Mouse (Mus musculus): ENCODE measurements around the gene Rab3b. TPM values are rescaled to one million over a fixed set of nuclear protein-coding genes. Genes with fewer than 3 reads are reported as not detected.

Rab3b gene
- total RNA-seq, 1 experiment, result 5.1 TPM

GRCm38 (mm10) chr4:108971054-108971453 is 92.2 kb downstream of the Rab3b start:
- Histone ChIP-seq H3K36me3 (ENCODE audit: control insufficient read depth, insufficient read depth, low read length, poor library complexity, severe bottlenecking) (no peaks in the 10 kb centered on the region), H3K27ac (ENCODE audit: insufficient read depth, low read depth, low read length, poor library complexity, severe bottlenecking) (no peak overlapping the region), H3K9ac (ENCODE audit: insufficient read depth, low read depth, low read length, poor library complexity, severe bottlenecking) (no peak overlapping the region), H3K4me1 (ENCODE audit: control insufficient read depth in 2 of 2, insufficient read depth in 2 of 2, low read length in 2 of 2, poor library complexity in 1 of 2) (no peaks in the 10 kb centered on the region), H3K9me3 (ENCODE audit: control insufficient read depth, insufficient read depth, low read depth, low read length) (no peaks in the 10 kb centered on the region), H3K4me3 (ENCODE audit: insufficient read depth in 1 of 2, low read depth in 1 of 2, low read length in 2 of 2, poor library complexity in 1 of 2, severe bottlenecking in 1 of 2) (no peak overlapping the region)
- TF ChIP-seq CHD2 (IDR thresholded peaks at IDR 0.05; ENCODE audit: low read depth, low read length) (no peak), ZC3H11A (IDR thresholded peaks at IDR 0.05; ENCODE audit: borderline replicate concordance, low read depth, low read length) (no peak), HCFC1 (IDR thresholded peaks at IDR 0.05; ENCODE audit: borderline replicate concordance, insufficient read depth, low read length) (no peak), MAFK (IDR thresholded peaks at IDR 0.05; ENCODE audit: insufficient read depth, low read depth, low read length) (no peak), ZNF384 (IDR thresholded peaks at IDR 0.05; ENCODE audit: low read depth, low read length) (no peak)
- DNase-seq (ENCODE audit: low read depth, low spot score), result no peak
- in situ Hi-C loops (cut with MboI; ENCODE audit: low sequenced_read_pairs in 2 of 2, unreplicated experiment in 2 of 2), result loop anchor here in 1 of 2 experiments (10.0 kb wide), 1 partner anchor 96 kb away; the partner anchor contains the start of gene Rab3b

GRCm38 (mm10) chr4:108976458-108977071 is 97.7 kb downstream of the Rab3b start:
- Histone ChIP-seq H3K27ac (ENCODE audit: insufficient read depth, low read depth, low read length, poor library complexity, severe bottlenecking) (no peak overlapping the region), H3K4me1 (ENCODE audit: control insufficient read depth in 2 of 2, insufficient read depth in 2 of 2, low read length in 2 of 2, poor library complexity in 1 of 2) (no peaks in the 10 kb centered on the region), H3K4me3 (ENCODE audit: insufficient read depth in 1 of 2, low read depth in 1 of 2, low read length in 2 of 2, poor library complexity in 1 of 2, severe bottlenecking in 1 of 2) (no peak overlapping the region), H3K36me3 (ENCODE audit: control insufficient read depth, insufficient read depth, low read length, poor library complexity, severe bottlenecking) (no peaks in the 10 kb centered on the region), H3K9ac (ENCODE audit: insufficient read depth, low read depth, low read length, poor library complexity, severe bottlenecking) (no peak overlapping the region), H3K9me3 (ENCODE audit: control insufficient read depth, insufficient read depth, low read depth, low read length) (no peaks in the 10 kb centered on the region)
- TF ChIP-seq CHD2 (IDR thresholded peaks at IDR 0.05; ENCODE audit: low read depth, low read length) (no peak), ZC3H11A (IDR thresholded peaks at IDR 0.05; ENCODE audit: borderline replicate concordance, low read depth, low read length) (peak; percentile 76; the same call in 1 of the 2 replicates)
- in situ Hi-C loops (cut with MboI; ENCODE audit: low sequenced_read_pairs in 2 of 2, unreplicated experiment in 2 of 2), result loop anchor here in 1 of 2 experiments (10.0 kb wide), 1 partner anchor 102 kb away; the partner anchor contains the start of gene Rab3b
- DNase-seq (ENCODE audit: low read depth, low spot score), result peak; percentile 40

GRCm38 (mm10) chr4:108986833-108987472 is 108.1 kb downstream of the Rab3b start:
- no peaks in the 10 kb centered on the region for H3K9me3 ChIP-seq (ENCODE audit: control insufficient read depth, insufficient read depth, low read depth, low read length)
- peaks cover 5 to 19% of the 10 kb centered on the region in 2 experiments; a peak in 2 of 4 replicates for H3K4me1 ChIP-seq (ENCODE audit: control insufficient read depth in 2 of 2, insufficient read depth in 2 of 2, low read length in 2 of 2, poor library complexity in 1 of 2)
- in situ Hi-C loops (cut with MboI; ENCODE audit: low sequenced_read_pairs in 2 of 2, unreplicated experiment in 2 of 2), result no loop called here
- TF ChIP-seq MAFK (IDR thresholded peaks at IDR 0.05; ENCODE audit: insufficient read depth, low read depth, low read length) (0 out of 2 replicates have a peak, but pooled peaks have one; percentile 37), HCFC1 (IDR thresholded peaks at IDR 0.05; ENCODE audit: borderline replicate concordance, insufficient read depth, low read length) (no peak)
- no peak overlapping the region for H3K27ac ChIP-seq (ENCODE audit: insufficient read depth, low read depth, low read length, poor library complexity, severe bottlenecking)
- no peaks in the 10 kb centered on the region for H3K36me3 ChIP-seq (ENCODE audit: control insufficient read depth, insufficient read depth, low read length, poor library complexity, severe bottlenecking)
- no peak for DNase-seq (ENCODE audit: low read depth, low spot score)
- H3K9ac ChIP-seq (ENCODE audit: insufficient read depth, low read depth, low read length, poor library complexity, severe bottlenecking), result no peak overlapping the region
- H3K4me3 ChIP-seq (ENCODE audit: insufficient read depth in 1 of 2, low read depth in 1 of 2, low read length in 2 of 2, poor library complexity in 1 of 2, severe bottlenecking in 1 of 2), result no peak overlapping the region

- Histone ChIP-seq H3K36me3 (ENCODE audit: control insufficient read depth, insufficient read depth, low read length, poor library complexity, severe bottlenecking) (no peaks in the 10 kb centered on the region), H3K4me1 (ENCODE audit: control insufficient read depth in 2 of 2, insufficient read depth in 2 of 2, low read length in 2 of 2, poor library complexity in 1 of 2) (peaks cover 5 to 19% of the 10 kb centered on the region in 2 experiments; a peak in 2 of 4 replicates), H3K27ac (ENCODE audit: insufficient read depth, low read depth, low read length, poor library complexity, severe bottlenecking) (no peak overlapping the region), H3K9me3 (ENCODE audit: control insufficient read depth, insufficient read depth, low read depth, low read length) (no peaks in the 10 kb centered on the region), H3K4me3 (ENCODE audit: insufficient read depth in 1 of 2, low read depth in 1 of 2, low read length in 2 of 2, poor library complexity in 1 of 2, severe bottlenecking in 1 of 2) (no peak overlapping the region), H3K9ac (ENCODE audit: insufficient read depth, low read depth, low read length, poor library complexity, severe bottlenecking) (no peak overlapping the region)
- TF ChIP-seq ZNF384 (IDR thresholded peaks at IDR 0.05; ENCODE audit: low read depth, low read length) (no peak), HCFC1 (IDR thresholded peaks at IDR 0.05; ENCODE audit: borderline replicate concordance, insufficient read depth, low read length) (no peak), MAFK (IDR thresholded peaks at IDR 0.05; ENCODE audit: insufficient read depth, low read depth, low read length) (no peak), ZC3H11A (IDR thresholded peaks at IDR 0.05; ENCODE audit: borderline replicate concordance, low read depth, low read length) (no peak), CHD2 (IDR thresholded peaks at IDR 0.05; ENCODE audit: low read depth, low read length) (no peak)
- in situ Hi-C loops (cut with MboI; ENCODE audit: low sequenced_read_pairs in 2 of 2, unreplicated experiment in 2 of 2), result no loop called here
- no peak for DNase-seq (ENCODE audit: low read depth, low spot score)
Observed at GRCm38 (mm10) chr4:108987473-108987842, 108.6 kb downstream of the Rab3b start.

All from ES-E14 (cell line).